Mouse (Mus musculus) embryonic fibroblast, embryonic 13.5 days (primary cell): ENCODE data around the gene Rasal2. TPM values are rescaled to one million over a fixed set of nuclear protein-coding genes. Genes with fewer than 3 reads are reported as not detected.

Experiments
- H3K27ac ChIP-seq: 2 replicates; pipeline ENCODE4 v1.5.1; 2012; ENCODE audit warnings: low read length, control low read depth, inconsistent platforms; ENCODE audit not compliant: insufficient read depth
- H3K4me1 ChIP-seq: 2 replicates; pipeline ENCODE4 v1.6.1; 2011; ENCODE audit warnings: low read length; ENCODE audit not compliant: control insufficient read depth, insufficient read depth
- H3K4me3 ChIP-seq: 2 replicates; pipeline ENCODE4 v1.5.1; 2011; ENCODE audit warnings: mild to moderate bottlenecking, control low read depth, low read length; ENCODE audit not compliant: insufficient read depth
- CTCF ChIP-seq: IDR thresholded peaks from 2 replicates; pipeline ENCODE4 v1.5.1; 2011; ENCODE audit warnings: mild to moderate bottlenecking, control low read depth, low read length, moderate library complexity, borderline replicate concordance; ENCODE audit not compliant: insufficient read depth
- POLR2A ChIP-seq: IDR thresholded peaks from 2 replicates; pipeline ENCODE4 v1.6.1; 2011; ENCODE audit warnings: low read depth, mild to moderate bottlenecking, control low read depth, low read length, moderate library complexity
- polyA plus RNA-seq: library from polyadenylated mRNA; stranded (reverse); fragments of >200 nt; gene quantifications from 2 replicates; pipeline ENCODE4 v1.2.4, GENCODE M21; 2011; ENCODE audit warnings: low read depth; ENCODE audit not compliant: missing spikeins, insufficient read length

The Rasal2 gene
- polyA plus RNA-seq, 1 experiment: 20.1 TPM

- TF ChIP-seq CTCF (no peak), POLR2A (no peak)
- Histone ChIP-seq H3K27ac (no peak overlapping the region), H3K4me1 (no peaks in the 10 kb centered on the region), H3K4me3 (no peak overlapping the region)
Measured at GRCm38 (mm10) chr1:157128219-157128618, 284.2 kb downstream of the Rasal2 start.

DNA sequence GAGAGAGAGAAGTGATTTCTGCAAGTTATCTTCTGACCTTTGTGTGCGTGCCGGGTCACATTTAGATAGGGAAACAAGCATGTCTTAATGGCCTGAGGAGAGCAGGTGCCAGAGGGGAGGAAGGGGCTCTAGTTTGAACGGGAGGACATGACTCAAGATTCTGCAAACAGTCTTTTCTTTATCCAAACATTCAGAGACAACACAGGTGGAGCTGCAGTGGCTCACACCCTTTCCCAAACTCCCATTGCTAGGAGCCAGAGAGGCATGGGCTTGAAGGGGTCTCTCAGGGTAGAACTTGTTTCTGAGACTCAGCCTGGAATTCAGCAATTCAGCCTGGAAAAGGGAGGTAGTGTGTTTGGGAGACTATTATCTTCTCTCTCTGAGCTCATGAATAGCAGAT is 288.6 kb downstream of the Rasal2 start:
- no peaks in the 10 kb centered on the region for H3K4me1 ChIP-seq
- H3K4me3 ChIP-seq: no peak overlapping the region
- no peak overlapping the region for H3K27ac ChIP-seq
- TF ChIP-seq CTCF (no peak), POLR2A (no peak)

DNA sequence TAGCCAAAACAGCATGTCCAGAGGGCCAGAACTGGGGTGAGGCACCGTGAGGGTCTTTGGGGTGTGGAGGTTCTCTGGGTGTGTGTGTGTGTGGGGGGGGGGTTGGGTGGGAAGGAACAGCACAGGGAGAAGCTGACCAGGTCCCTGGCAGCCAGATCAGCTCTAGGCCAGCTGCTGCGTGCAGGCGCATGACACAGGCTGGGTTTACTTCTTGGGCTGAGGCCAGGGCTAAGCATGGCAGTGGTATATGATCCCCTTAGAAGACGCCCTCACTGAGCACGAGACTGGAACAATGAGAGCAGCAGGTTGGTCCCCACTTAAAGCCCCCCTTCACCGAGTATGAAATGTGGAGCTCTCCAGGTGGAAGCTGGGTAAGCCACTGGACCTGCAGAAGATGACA is 293.2 kb downstream of the Rasal2 start:
- H3K4me3 ChIP-seq: no peak overlapping the region
- H3K4me1 ChIP-seq: no peaks in the 10 kb centered on the region
- TF ChIP-seq CTCF (no peak), POLR2A (no peak)
- no peak overlapping the region for H3K27ac ChIP-seq

DNA sequence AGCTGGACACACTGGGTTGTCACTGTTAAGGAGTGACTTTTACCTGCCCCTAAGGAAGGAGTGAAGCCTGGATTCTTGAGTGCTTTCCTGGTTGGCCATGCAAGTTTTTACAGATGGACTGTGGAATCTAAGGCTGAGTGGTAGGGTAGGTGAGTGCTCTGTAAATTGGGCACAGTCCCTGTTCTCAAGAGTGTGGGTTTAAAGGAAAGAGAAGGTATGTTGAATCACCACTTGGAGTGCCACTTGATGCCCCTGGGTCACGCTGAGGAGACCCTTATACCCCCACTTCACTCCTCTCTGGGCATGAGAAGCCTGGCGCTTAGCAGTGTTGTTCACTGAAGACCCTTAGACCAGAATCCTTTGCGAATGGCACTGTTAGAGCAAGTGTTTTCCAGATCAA is 295.0 kb downstream of the Rasal2 start:
- no peak overlapping the region for H3K4me3 ChIP-seq
- H3K27ac ChIP-seq: no peak overlapping the region
- no peaks in the 10 kb centered on the region for H3K4me1 ChIP-seq
- TF ChIP-seq CTCF (no peak), POLR2A (no peak)

DNA sequence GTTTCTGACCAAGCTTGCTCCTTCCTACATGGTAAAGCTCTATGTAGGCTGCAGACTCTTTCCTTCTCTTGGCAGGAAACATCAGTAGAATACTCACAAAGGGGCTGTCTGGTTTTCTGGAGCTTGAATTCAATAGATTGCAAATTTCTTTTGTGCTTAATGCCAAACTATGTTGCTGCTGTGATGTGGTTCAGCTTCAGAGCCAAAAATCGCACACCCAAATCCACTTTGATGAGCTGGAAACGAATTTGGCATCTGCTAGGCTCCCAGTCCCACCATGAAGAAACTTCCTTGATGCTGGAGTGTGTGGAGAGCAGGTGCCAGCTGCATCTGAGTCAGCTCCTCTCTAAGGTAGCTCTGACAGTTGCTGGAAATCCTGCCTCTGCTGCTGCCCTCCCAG is 297.9 kb downstream of the Rasal2 start:
- Histone ChIP-seq H3K4me3 (no peak overlapping the region), H3K4me1 (no peaks in the 10 kb centered on the region)
- TF ChIP-seq CTCF (no peak), POLR2A (no peak)

GRCm38 (mm10) chr1:157110287-157110835 is 302.0 kb downstream of the Rasal2 start:
- no peaks in the 10 kb centered on the region for H3K4me1 ChIP-seq
- no peak overlapping the region for H3K27ac ChIP-seq
- TF ChIP-seq CTCF (no peak), POLR2A (no peak)
- no peak overlapping the region for H3K4me3 ChIP-seq

More for the DNA sequence above, 297.9 kb downstream of the Rasal2 start:
- no peak overlapping the region for H3K27ac ChIP-seq

DNA sequence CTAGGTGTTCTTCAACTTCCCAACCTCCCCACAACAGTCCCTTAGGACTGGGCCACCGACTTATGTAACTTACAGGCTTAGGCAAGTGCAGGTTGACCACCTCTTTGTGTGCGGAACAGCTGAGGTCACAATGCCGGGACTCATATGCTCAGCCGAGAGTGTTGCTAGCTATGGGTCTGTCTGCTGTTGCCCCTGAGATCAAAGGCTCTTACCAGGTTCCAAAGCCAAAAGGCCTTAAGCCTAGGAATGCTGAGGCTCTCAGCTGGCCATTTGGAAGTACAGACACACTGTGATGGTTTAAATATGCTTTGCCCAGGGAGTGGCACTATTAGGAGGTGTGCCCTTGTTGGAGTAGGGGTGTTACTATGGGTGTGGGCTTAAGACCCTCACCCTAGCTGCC is 303.8 kb downstream of the Rasal2 start, which contains the start of gene Tex35:
TSS of gene Tex35 (minus strand) at position 101 of the 400 bp plus-strand sequence.
- Histone ChIP-seq H3K27ac (no peak within 1 kb of the TSS), H3K4me3 (no peak within 1 kb of the TSS)

GRCm38 (mm10) chr1:157101122-157101865 is 311.1 kb downstream of the Rasal2 start:
- no peak for TF ChIP-seq POLR2A
- no peak for TF ChIP-seq CTCF
- H3K27ac ChIP-seq: no peak overlapping the region

More for the DNA sequence above, 303.8 kb downstream of the Rasal2 start, which contains the start of gene Tex35:
- no peaks in the 10 kb centered on the region for H3K4me1 ChIP-seq
- TF ChIP-seq CTCF (no peak), POLR2A (no peak)

GRCm38 (mm10) chr1:157095534-157095933 is 316.9 kb downstream of the Rasal2 start:
- Histone ChIP-seq H3K4me3 (no peak overlapping the region), H3K27ac (no peak overlapping the region), H3K4me1 (no peaks in the 10 kb centered on the region)
- TF ChIP-seq CTCF: no peak
- no peak for TF ChIP-seq POLR2A

More at GRCm38 (mm10) chr1:157101122-157101865, 311.1 kb downstream of the Rasal2 start:
- H3K4me1 ChIP-seq: peaks cover 3% of the 10 kb centered on the region; the same call in 1 of the 2 replicates
- no peak overlapping the region for H3K4me3 ChIP-seq

DNA sequence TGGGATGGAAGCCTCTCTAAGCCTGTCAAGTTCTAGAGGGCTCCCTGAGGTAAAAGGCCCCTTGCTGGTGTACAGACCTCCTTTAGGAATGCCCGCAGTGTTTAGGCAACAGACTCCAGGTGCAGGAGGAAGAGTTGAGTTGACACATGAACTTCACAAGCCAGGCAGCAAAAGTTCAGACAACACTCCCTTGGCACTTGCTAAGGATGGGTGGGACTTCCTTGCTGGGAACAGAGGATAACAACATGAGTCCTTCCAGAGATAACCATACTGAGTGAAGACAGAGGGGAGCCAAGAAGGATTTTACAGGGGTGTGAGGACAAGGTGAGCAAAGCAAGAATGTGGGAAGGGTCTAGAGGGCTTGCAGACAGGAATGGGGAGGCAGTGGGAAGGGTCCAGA is 319.8 kb downstream of the Rasal2 start:
- Histone ChIP-seq H3K4me3 (no peak overlapping the region), H3K27ac (no peak overlapping the region), H3K4me1 (no peaks in the 10 kb centered on the region)
- TF ChIP-seq CTCF: no peak
- no peak for TF ChIP-seq POLR2A
